Mouse (Mus musculus) liver, embryonic 14.5 days (tissue): ENCODE data around the gene Tcf25.

Experiments used
- CTCF ChIP-seq: IDR thresholded peaks from 2 replicates; pipeline ENCODE4 v1.5.1; 2016; ENCODE audit warnings: antibody characterized with exemption, low read depth, control low read depth
- EP300 ChIP-seq: IDR thresholded peaks from 2 replicates; pipeline ENCODE4 v1.6.1; 2016; ENCODE audit warnings: antibody characterized with exemption, low read depth

DNA sequence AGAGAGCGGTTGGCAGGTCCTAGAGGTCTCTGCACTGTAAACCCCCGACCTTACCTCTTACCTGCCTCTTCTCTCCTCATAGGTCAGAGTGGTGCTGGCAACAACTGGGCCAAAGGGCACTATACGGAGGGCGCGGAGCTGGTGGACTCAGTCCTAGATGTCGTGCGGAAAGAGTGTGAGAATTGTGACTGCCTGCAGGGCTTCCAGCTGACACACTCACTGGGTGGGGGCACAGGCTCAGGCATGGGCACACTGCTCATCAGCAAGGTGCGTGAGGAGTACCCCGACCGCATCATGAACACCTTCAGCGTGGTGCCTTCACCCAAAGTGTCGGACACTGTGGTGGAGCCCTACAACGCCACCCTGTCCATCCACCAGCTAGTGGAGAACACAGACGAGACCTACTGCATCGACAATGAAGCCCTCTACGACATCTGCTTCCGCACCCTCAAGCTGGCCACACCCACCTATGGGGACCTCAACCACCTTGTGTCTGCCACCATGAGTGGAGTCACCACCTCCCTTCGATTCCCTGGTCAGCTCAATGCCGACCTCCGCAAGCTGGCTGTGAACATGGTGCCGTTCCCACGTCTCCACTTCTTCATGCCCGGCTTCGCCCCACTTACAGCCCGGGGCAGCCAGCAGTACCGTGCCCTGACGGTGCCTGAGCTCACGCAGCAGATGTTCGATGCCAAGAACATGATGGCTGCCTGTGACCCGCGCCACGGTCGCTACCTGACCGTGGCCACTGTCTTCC lies 47.1 kb downstream of the Tcf25 start:
- TF ChIP-seq CTCF (no peak), EP300 (no peak)
